Mouse (Mus musculus) hindbrain, embryonic 15.5 days (tissue): ENCODE measurements around the gene Rufy4. TPM values are rescaled to one million over a fixed set of nuclear protein-coding genes. Genes with fewer than 3 reads are reported as not detected.

ENCODE experiments used
- ATAC-seq: fragments of 200-750 bp; cut with Nextera tagmentation; 2 replicates; pipeline ENCODE4 v1.8.0; 2017; ENCODE audit warnings: low read depth, moderate number of reproducible peaks, moderate TSS enrichment; ENCODE audit not compliant: low FRiP score
- H3K27ac ChIP-seq: fragments of 300-500 bp; sonication (generic); replicated peaks from 2 replicates; pipeline ENCODE4 v1.5.1; 2015; ENCODE audit warnings: mild to moderate bottlenecking, inconsistent platforms
- H3K27me3 ChIP-seq: fragments of 300-500 bp; sonication (generic); 2 replicates; pipeline ENCODE4 v1.6.1; 2015; ENCODE audit warnings: control low read depth, inconsistent platforms
- H3K36me3 ChIP-seq: fragments of 300-500 bp; sonication (generic); 2 replicates; pipeline ENCODE4 v1.6.1; 2015; ENCODE audit warnings: control low read depth, inconsistent platforms
- H3K4me1 ChIP-seq: fragments of 300-500 bp; sonication (generic); replicated peaks from 2 replicates; pipeline ENCODE4 v1.6.1; 2015; ENCODE audit warnings: control low read depth, inconsistent platforms
- H3K4me2 ChIP-seq: fragments of 300-500 bp; sonication (generic); 2 replicates; pipeline ENCODE4 v1.6.1; 2015; ENCODE audit warnings: moderate library complexity, mild to moderate bottlenecking, inconsistent platforms
- H3K4me3 ChIP-seq: fragments of 300-500 bp; sonication (generic); 2 replicates; pipeline ENCODE4 v1.5.1; 2015; ENCODE audit warnings: mild to moderate bottlenecking, inconsistent platforms
- H3K9ac ChIP-seq: fragments of 300-500 bp; sonication (generic); 2 replicates; pipeline ENCODE4 v1.6.1; 2015; ENCODE audit warnings: inconsistent platforms
- H3K9me3 ChIP-seq: fragments of 300-500 bp; sonication (generic); 2 replicates; pipeline ENCODE4 v1.6.1; 2016; ENCODE audit warnings: control low read depth, inconsistent platforms
- WGBS: fragments of 180-500 bp; shearing (Covaris S2); methylation state at CpG from one replicate; pipeline ENCODE4 v1.1.7; 2015; 5-methylcytosine and 5-hydroxymethylcytosine counted together
- polyA plus RNA-seq: library from polyadenylated mRNA; unstranded; fragments of >200 nt; fragmentation: Nextera tagmentation; extraction: Ambion mirVana; gene quantifications from 2 replicates; pipeline ENCODE4 v1.2.1, GENCODE M21; 2015

Rufy4 gene
- 0.24 and 0.30 TPM in 2 replicates for polyA plus RNA-seq

GRCm38 (mm10) chr1:74124991-74125552 is at the start of gene Rufy4:
Gene Rufy4, plus strand, starts transcription at chr1:74125541.
- H3K4me2 ChIP-seq: peak within 1 kb of the TSS; percentile 86
- peak within 1 kb of the TSS; percentile 46 for H3K4me3 ChIP-seq
- no peaks in the 10 kb centered on the region for H3K36me3 ChIP-seq
- H3K27me3 ChIP-seq: peaks cover 20% of the 10 kb centered on the region
- 0% methylated on average over 12 of the region's 12 CpGs for WGBS
- ATAC-seq: peak; percentile 53
- H3K27ac ChIP-seq: no peak within 1 kb of the TSS
- H3K9ac ChIP-seq: peak within 1 kb of the TSS; percentile 44
- no peaks in the 10 kb centered on the region for H3K9me3 ChIP-seq
- H3K4me1 ChIP-seq: peaks cover 25% of the 10 kb centered on the region

DNA sequence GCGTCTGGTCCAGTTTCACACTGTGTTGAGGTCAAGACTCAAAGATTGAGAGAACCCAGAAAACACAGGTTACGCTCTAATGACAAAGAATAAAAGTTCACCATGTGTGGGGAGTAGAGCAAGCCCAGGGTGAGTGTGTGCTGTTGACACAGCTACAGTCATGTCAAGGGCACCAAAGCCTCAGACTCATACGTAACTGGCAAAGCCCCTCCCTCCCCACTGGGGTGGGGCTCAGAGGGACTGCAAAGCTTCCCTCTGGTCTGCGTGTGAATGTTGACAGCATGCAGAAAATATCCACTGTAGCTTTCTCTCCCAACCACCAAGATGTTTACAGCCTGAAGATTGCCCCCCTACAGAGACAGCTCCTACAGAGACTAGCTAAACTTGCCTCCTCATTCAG is 49.1 kb upstream of the Rufy4 start:
- 86% methylated on average over 4 of the region's 4 CpGs for WGBS
- Histone ChIP-seq H3K4me2 (no peak overlapping the region), H3K9ac (no peak overlapping the region), H3K9me3 (no peaks in the 10 kb centered on the region), H3K27ac (no peak overlapping the region), H3K27me3 (no peaks in the 10 kb centered on the region), H3K4me1 (no peaks in the 10 kb centered on the region), H3K36me3 (no peaks in the 10 kb centered on the region), H3K4me3 (no peak overlapping the region)
- ATAC-seq: no peak

DNA sequence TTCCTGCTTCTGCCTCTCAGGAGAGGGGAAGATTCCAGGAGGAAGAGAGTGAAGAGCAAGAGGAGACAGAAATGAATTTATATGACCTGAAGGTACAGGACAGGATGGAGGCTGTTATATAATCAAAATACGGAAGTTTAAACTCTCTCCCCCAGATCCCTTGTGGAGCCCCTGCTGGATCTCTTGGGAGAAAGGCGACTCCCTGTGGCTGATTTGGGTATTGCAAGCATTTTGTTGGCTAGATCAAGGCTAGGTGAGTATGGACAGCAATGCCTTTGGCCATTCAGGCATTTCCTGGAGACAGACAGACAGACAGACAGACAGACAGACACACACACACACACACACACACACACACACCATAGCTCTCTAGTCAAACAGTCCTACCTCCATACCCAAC is 48.0 kb upstream of the Rufy4 start:
- 15% methylated on average over 2 of the region's 2 CpGs for WGBS
- H3K27me3 ChIP-seq: no peaks in the 10 kb centered on the region
- H3K4me1 ChIP-seq: no peaks in the 10 kb centered on the region
- no peaks in the 10 kb centered on the region for H3K36me3 ChIP-seq
- no peak for ATAC-seq
- no peaks in the 10 kb centered on the region for H3K9me3 ChIP-seq
- no peak overlapping the region for H3K9ac ChIP-seq
- H3K4me2 ChIP-seq: no peak overlapping the region
- H3K4me3 ChIP-seq: no peak overlapping the region
- H3K27ac ChIP-seq: no peak overlapping the region

DNA sequence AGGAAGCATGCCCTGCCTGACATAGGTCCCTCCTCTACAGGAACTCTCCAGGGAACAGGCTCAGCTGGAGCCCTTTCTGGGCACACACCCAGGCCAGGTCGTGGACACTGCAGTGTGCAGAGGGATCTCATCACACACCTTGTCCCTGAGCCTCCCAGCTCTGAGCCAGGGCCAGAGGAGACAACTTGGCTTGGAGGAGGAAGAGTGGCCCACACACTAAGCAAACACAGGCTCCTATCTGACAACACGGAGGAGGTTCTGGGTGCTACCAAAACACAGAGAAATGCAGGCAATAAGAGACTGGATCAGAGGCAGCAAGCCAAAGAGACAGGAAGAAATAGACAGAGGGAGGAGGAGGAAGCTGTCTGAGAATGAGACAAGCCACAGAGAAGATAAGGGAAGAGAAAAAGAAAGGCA is 43.8 kb upstream of the Rufy4 start:
- Histone ChIP-seq H3K9me3 (no peaks in the 10 kb centered on the region), H3K9ac (no peak overlapping the region), H3K27ac (no peak overlapping the region), H3K4me2 (no peak overlapping the region), H3K4me1 (peaks cover 3% of the 10 kb centered on the region; the same call in 1 of the 2 replicates), H3K27me3 (no peaks in the 10 kb centered on the region), H3K36me3 (no peaks in the 10 kb centered on the region), H3K4me3 (no peak overlapping the region)
- ATAC-seq: no peak
- WGBS: 52% methylated on average over 2 of the region's 2 CpGs

- WGBS: 16% methylated on average over 6 of the region's 6 CpGs
- Histone ChIP-seq H3K4me3 (no peak overlapping the region), H3K36me3 (no peaks in the 10 kb centered on the region), H3K27ac (no peak overlapping the region), H3K9ac (no peak overlapping the region), H3K9me3 (no peaks in the 10 kb centered on the region), H3K4me2 (no peak overlapping the region), H3K27me3 (no peaks in the 10 kb centered on the region), H3K4me1 (peaks cover 3% of the 10 kb centered on the region; the same call in 1 of the 2 replicates)
- no peak for ATAC-seq
Measured at GRCm38 (mm10) chr1:74082841-74083463, 42.4 kb upstream of the Rufy4 start.

DNA sequence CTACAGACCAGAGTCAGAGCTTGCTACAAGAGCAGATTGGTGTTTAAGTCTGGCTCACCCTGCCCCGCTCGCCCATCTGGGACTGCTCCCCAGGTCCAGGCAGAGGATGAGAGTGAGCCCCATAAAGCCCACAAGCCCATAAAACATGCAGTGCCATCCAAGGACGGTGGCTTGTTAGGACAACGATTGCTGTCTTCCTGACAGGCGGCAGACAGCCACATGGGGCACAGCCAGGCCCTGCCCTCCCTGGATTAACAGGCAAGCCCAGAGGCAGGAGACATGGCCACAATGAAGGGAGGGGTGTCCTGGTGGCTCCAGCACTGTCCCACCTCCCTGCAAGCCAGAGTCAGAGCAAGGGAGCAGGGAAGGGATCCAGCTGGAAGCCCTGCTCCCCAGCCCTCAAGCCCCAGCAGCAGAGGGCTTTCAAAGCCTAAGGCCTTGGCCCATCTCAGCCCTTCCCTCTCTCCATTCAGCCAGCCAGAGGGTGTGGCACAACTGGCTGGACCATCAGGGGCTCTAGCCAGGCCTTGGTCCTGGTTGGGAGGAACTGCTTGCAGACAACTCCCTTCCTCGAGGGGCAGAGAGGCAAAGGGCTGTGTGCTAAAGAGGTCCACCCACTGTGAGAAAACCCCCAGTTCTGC is 41.2 kb upstream of the Rufy4 start:
- H3K36me3 ChIP-seq: no peaks in the 10 kb centered on the region
- no peak overlapping the region for H3K27ac ChIP-seq
- peaks cover 9% of the 10 kb centered on the region; the same call in 1 of the 2 replicates for H3K4me1 ChIP-seq
- H3K4me3 ChIP-seq: no peak overlapping the region
- no peak overlapping the region for H3K9ac ChIP-seq
- ATAC-seq: no peak; the same call in 1 of the 2 replicates
- H3K4me2 ChIP-seq: no peak overlapping the region
- WGBS: 60% methylated on average over 6 of the region's 6 CpGs
- no peaks in the 10 kb centered on the region for H3K9me3 ChIP-seq
- H3K27me3 ChIP-seq: no peaks in the 10 kb centered on the region

GRCm38 (mm10) chr1:74084752-74085151 is 40.6 kb upstream of the Rufy4 start:
- Histone ChIP-seq H3K9me3 (no peaks in the 10 kb centered on the region), H3K4me3 (no peak overlapping the region), H3K4me2 (no peak overlapping the region), H3K27me3 (no peaks in the 10 kb centered on the region), H3K27ac (no peak overlapping the region), H3K36me3 (no peaks in the 10 kb centered on the region), H3K4me1 (peaks cover 9% of the 10 kb centered on the region; the same call in 1 of the 2 replicates), H3K9ac (no peak overlapping the region)
- WGBS: 55% methylated on average over 5 of the region's 5 CpGs
- no peak for ATAC-seq

DNA sequence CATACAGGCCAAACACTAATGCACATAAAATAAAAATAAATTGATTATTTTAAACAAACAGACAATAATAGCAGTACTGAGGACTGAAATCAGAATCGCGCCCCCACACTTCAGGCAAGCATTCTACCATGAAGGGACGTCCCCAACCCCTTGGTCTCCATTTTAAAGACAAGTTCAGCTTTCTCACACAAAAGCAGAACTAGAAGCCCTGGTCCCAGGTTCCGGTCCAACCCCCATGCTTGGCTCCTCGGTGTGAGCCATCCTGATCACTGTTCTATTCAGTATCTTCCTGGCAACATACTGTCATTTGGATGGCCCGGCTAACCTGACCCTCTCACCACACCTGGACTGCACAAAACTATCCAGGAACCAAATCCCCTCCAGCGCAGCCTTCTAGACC is 39.8 kb upstream of the Rufy4 start:
- H3K27me3 ChIP-seq: no peaks in the 10 kb centered on the region
- H3K4me2 ChIP-seq: no peak overlapping the region
- no peaks in the 10 kb centered on the region for H3K36me3 ChIP-seq
- no peak for ATAC-seq
- no peak overlapping the region for H3K27ac ChIP-seq
- WGBS: 94% methylated on average over 7 of the region's 7 CpGs
- no peaks in the 10 kb centered on the region for H3K9me3 ChIP-seq
- H3K9ac ChIP-seq: no peak overlapping the region
- peaks cover 9% of the 10 kb centered on the region; the same call in 1 of the 2 replicates for H3K4me1 ChIP-seq
- H3K4me3 ChIP-seq: no peak overlapping the region

- Histone ChIP-seq H3K27ac (no peak overlapping the region), H3K9me3 (no peaks in the 10 kb centered on the region), H3K4me2 (no peak overlapping the region), H3K4me1 (peaks cover 17% of the 10 kb centered on the region), H3K9ac (no peak overlapping the region), H3K36me3 (no peaks in the 10 kb centered on the region), H3K4me3 (no peak overlapping the region), H3K27me3 (no peaks in the 10 kb centered on the region)
- no peak for ATAC-seq
- WGBS: 94% methylated on average over 1 of the region's 1 CpGs
Measured at GRCm38 (mm10) chr1:74088569-74088968, 36.8 kb upstream of the Rufy4 start.

GRCm38 (mm10) chr1:74090329-74090728 is 35.0 kb upstream of the Rufy4 start:
- Histone ChIP-seq H3K27me3 (no peaks in the 10 kb centered on the region), H3K36me3 (no peaks in the 10 kb centered on the region), H3K4me1 (peaks cover 23% of the 10 kb centered on the region), H3K4me3 (no peak overlapping the region), H3K27ac (no peak overlapping the region), H3K9me3 (no peaks in the 10 kb centered on the region), H3K4me2 (peak overlapping the region; percentile 17; the same call in 1 of the 2 replicates), H3K9ac (no peak overlapping the region)
- ATAC-seq: no peak
- WGBS: 53% methylated on average over 7 of the region's 7 CpGs

- 24% methylated on average over 7 of the region's 7 CpGs for WGBS
- Histone ChIP-seq H3K4me2 (no peak overlapping the region), H3K4me3 (no peak overlapping the region)
Measured at GRCm38 (mm10) chr1:74091138-74091537, 34.2 kb upstream of the Rufy4 start.

DNA sequence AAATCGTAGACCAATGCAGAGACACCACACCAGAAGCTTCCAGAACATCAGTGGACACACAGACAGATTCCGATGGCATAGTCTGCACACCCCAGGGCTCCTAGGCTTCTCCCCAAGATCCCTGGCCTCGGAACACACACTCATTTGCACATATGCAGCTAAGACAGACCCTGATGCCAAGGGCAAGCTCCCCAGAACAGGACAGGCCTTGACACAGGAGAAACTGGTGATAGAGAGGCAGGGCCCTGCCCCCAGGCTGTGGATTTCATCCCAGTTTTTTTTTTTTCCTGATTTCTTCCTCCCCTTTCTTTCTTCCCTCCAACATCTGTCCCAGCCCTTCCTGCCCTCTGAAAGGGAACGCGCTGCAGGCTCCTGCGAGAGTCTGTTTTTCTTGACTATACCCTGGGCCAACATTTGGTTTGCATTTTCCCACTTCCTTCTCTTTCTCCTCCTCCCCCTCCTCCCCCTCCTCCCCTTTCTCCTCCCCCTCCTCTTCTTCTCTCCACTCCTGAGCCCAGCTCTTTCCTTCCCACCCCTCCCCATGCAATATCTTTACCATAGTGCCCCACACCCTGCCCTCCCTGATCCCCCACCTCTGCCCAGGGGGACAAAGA is 33.6 kb upstream of the Rufy4 start:
- no peak for ATAC-seq
- no peak overlapping the region for H3K4me2 ChIP-seq

More at GRCm38 (mm10) chr1:74091138-74091537, 34.2 kb upstream of the Rufy4 start:
- Histone ChIP-seq H3K27me3 (no peaks in the 10 kb centered on the region; the same call in 1 of the 2 replicates), H3K9ac (no peak overlapping the region), H3K4me1 (peaks cover 23% of the 10 kb centered on the region), H3K9me3 (no peaks in the 10 kb centered on the region), H3K27ac (no peak overlapping the region), H3K36me3 (no peaks in the 10 kb centered on the region)
- ATAC-seq: no peak

More for the DNA sequence above, 33.6 kb upstream of the Rufy4 start:
- Histone ChIP-seq H3K4me1 (peaks cover 23% of the 10 kb centered on the region), H3K36me3 (no peaks in the 10 kb centered on the region), H3K9ac (no peak overlapping the region), H3K27me3 (no peaks in the 10 kb centered on the region; the same call in 1 of the 2 replicates), H3K27ac (no peak overlapping the region), H3K4me3 (no peak overlapping the region), H3K9me3 (no peaks in the 10 kb centered on the region)
- WGBS: 35% methylated on average over 6 of the region's 6 CpGs
